Mouse (Mus musculus) kidney, adult 2 months (tissue): ENCODE measurements around the gene Gm13697. TPM values are rescaled to one million over a fixed set of nuclear protein-coding genes. Genes with fewer than 3 reads are reported as not detected.
A peak's percentile ranks its signal among the peaks of the same experiment; 100 is the strongest.

Experiments used
- DNase-seq: peaks from one replicate; pipeline ENCODE4 v3.0.0; 2021
- H3K27ac ChIP-seq: fragments of 200-500 bp; 2 replicates; pipeline ENCODE4 v1.5.1; 2012; ENCODE audit warnings: low read depth, low read length, control low read depth, inconsistent platforms; ENCODE audit not compliant: insufficient read depth
- H3K27me3 ChIP-seq: fragments of 200-500 bp; replicated peaks from 2 replicates; pipeline ENCODE4 v1.6.1; 2012; ENCODE audit warnings: mild to moderate bottlenecking, moderate library complexity, low read length, inconsistent platforms; ENCODE audit not compliant: control insufficient read depth, insufficient read depth
- H3K36me3 ChIP-seq: fragments of 200-500 bp; 2 replicates; pipeline ENCODE4 v1.6.1; 2012; ENCODE audit warnings: mild to moderate bottlenecking, moderate library complexity, low read length, inconsistent platforms; ENCODE audit not compliant: control insufficient read depth, insufficient read depth
- H3K4me1 ChIP-seq: fragments of 200-500 bp; 2 replicates; pipeline ENCODE4 v1.6.1; 2011; ENCODE audit warnings: low read length; ENCODE audit not compliant: control insufficient read depth, insufficient read depth
- H3K4me3 ChIP-seq: fragments of 200-500 bp; 2 replicates; pipeline ENCODE4 v1.5.1; 2011; ENCODE audit warnings: mild to moderate bottlenecking, low read depth, low read length, control low read depth; ENCODE audit not compliant: insufficient read depth
- CTCF ChIP-seq: fragments of 200-500 bp; conservative IDR thresholded peaks from 2 replicates; pipeline ENCODE4 v1.5.1; 2011; ENCODE audit warnings: low read depth, mild to moderate bottlenecking, control low read depth, low read length, moderate library complexity, mixed read lengths; ENCODE audit not compliant: insufficient read depth, insufficient read length
- POLR2A ChIP-seq: fragments of 200-500 bp; IDR thresholded peaks from one replicate; pipeline ENCODE4 v1.6.1; 2011; ENCODE audit warnings: low read depth, low read length, control low read depth
- WGBS: fragments of 180-500 bp; shearing (Covaris S2); methylation state at CpG from one replicate; pipeline ENCODE4 v1.1.7; 2018; 5-methylcytosine and 5-hydroxymethylcytosine counted together
- polyA plus RNA-seq: library from polyadenylated mRNA; depleted of rRNA; stranded (reverse); fragments of >200 nt; gene quantifications from 2 replicates; pipeline ENCODE4 v1.2.3, GENCODE M21; 2012; rRNA removed

Gm13697 gene
- polyA plus RNA-seq, 1 experiment: not detected

DNA sequence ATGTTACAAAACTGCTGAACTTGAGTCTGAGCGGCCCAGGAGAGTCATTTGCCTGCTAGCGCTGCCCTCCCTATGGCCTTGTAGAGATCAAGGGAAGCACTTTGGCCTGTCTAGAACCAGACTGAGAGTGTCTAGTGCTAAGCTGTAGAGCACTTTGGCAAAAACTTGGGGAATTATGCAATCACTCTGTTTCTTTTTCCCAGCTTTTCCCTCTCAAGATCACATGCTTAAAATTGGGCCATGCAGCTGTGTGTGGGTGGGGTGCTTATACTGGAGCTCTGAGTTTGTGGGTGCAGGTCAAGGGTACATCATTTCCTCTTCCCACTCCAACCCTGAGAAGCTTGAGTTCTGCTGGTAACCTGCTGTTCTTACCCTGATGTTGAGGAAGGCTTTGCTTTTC lies 38.4 kb downstream of the Gm13697 start:
- peak; percentile 30 for DNase-seq
- Histone ChIP-seq H3K27ac (no peak overlapping the region), H3K4me1 (no peaks in the 10 kb centered on the region), H3K27me3 (no peaks in the 10 kb centered on the region), H3K36me3 (no peaks in the 10 kb centered on the region), H3K4me3 (no peak overlapping the region)
- WGBS: 69% methylated on average over 2 of the region's 2 CpGs
- TF ChIP-seq CTCF: no peak

DNA sequence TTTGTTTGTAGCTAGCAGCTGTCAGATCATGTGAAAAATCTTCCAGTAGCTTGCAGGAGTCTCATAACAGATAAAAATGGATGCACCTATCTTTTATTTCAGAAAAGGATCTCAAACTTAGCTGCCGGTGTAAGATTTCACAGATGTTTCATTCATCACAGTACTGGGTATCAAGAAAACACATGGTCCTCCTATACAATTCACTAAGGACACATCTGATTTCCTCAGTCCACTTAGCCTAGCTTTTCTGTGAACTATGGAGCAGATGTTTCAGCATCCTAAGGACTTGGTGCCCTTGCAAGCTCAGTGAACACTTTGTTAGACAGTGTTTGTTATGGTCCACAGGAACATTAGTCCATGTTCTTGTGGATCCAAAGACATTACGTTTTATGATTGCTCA lies 38.8 kb downstream of the Gm13697 start:
- 82% methylated on average over 2 of the region's 2 CpGs for WGBS
- no peak for TF ChIP-seq CTCF
- no peak for TF ChIP-seq POLR2A
- Histone ChIP-seq H3K4me1 (no peaks in the 10 kb centered on the region), H3K36me3 (no peaks in the 10 kb centered on the region), H3K27me3 (no peaks in the 10 kb centered on the region), H3K4me3 (no peak overlapping the region), H3K27ac (no peak overlapping the region)
- DNase-seq: no peak

DNA sequence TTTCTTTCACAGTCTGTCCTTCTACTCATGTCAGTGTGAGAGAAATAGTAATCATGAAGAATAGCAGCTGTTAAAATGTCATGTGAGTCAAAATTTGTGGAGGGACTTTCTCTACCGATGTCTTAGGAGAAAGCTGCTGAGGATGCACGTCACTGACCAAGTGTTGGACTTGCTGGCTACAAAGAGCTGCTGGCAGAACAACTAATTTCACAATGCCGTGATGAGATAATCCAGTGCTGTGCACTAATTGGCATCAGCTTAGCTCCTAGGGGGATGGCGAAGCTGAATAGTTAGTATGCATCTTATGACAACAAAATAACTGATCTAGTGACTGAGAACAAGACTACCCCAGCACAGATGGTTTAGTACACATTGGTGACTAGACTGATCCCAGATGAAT lies 40.7 kb downstream of the Gm13697 start:
- H3K27ac ChIP-seq: no peak overlapping the region
- no peak for TF ChIP-seq POLR2A
- no peak for TF ChIP-seq CTCF
- DNase-seq: no peak
- H3K4me3 ChIP-seq: no peak overlapping the region
- H3K36me3 ChIP-seq: no peaks in the 10 kb centered on the region
- WGBS: 54% methylated on average over 4 of the region's 4 CpGs
- no peaks in the 10 kb centered on the region for H3K4me1 ChIP-seq
- H3K27me3 ChIP-seq: no peaks in the 10 kb centered on the region

DNA sequence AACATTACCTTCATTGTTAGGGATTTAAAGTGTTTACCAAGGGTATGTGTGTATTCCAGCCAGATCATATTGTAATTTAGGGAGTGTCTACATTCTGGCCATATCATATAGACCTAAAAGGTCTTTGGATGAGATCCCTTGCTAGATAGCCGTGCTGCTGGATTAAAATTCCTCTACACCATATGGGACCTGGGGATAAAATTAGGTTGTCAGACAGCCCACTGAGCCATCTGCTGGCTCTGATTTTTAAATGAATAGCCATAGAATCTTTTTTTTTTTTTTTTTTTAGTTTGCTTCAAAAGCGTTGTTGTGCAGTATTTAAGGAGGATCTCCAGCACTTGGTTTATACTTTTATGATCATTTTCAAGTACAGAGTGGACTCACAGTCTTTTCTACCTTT lies 48.0 kb downstream of the Gm13697 start:
- DNase-seq: no peak
- TF ChIP-seq POLR2A: no peak
- no peaks in the 10 kb centered on the region for H3K27me3 ChIP-seq
- H3K36me3 ChIP-seq: no peaks in the 10 kb centered on the region
- H3K27ac ChIP-seq: no peak overlapping the region
- H3K4me3 ChIP-seq: no peak overlapping the region
- H3K4me1 ChIP-seq: no peaks in the 10 kb centered on the region
- 91% methylated on average over 2 of the region's 2 CpGs for WGBS

DNA sequence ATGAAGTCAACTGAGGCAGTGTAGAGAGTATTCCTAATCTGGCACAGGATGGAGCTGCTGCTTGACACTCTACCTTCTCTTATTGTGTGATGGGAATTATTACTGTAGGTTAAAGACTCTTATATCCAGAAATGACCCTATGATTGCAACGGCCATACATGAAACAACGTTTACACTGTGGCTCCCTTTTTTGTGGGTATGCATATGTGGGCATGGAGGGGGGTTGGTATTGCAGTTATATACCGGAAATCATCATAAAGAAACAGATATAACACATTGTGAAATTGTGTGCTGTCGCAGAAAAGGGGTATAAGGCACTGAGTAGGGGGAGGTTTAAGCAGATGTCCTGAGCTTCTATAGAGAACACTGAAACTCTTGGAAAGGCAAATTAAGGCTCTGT lies 51.5 kb downstream of the Gm13697 start:
- H3K27ac ChIP-seq: no peak overlapping the region
- no peaks in the 10 kb centered on the region for H3K36me3 ChIP-seq
- no peak overlapping the region for H3K4me3 ChIP-seq
- no peaks in the 10 kb centered on the region for H3K4me1 ChIP-seq
- DNase-seq: no peak
- TF ChIP-seq POLR2A (no peak), CTCF (no peak)
- no peaks in the 10 kb centered on the region for H3K27me3 ChIP-seq
- 83% methylated on average over 4 of the region's 4 CpGs for WGBS

Other genes with a start within 250 kb of the Gm13697 start
- gene Fam171b, start 172.1 kb upstream of the Gm13697 start, polyA plus RNA-seq: 0.11 and 0.17 TPM in 2 replicates
- not detected in 2 replicates for gene Zswim2, start 43.5 kb upstream of the Gm13697 start, polyA plus RNA-seq
- gene Gm13698, start 29.1 kb upstream of the Gm13697 start, polyA plus RNA-seq: not detected in 2 replicates
- gene Gm13693, start 23.2 kb upstream of the Gm13697 start, polyA plus RNA-seq: not detected in 2 replicates
- not detected in 2 replicates for gene Gm13695, start 17.4 kb upstream of the Gm13697 start, polyA plus RNA-seq
- gene Gm13696, start 11.6 kb upstream of the Gm13697 start, polyA plus RNA-seq: not detected in 2 replicates
- gene Gm13694, start 5.8 kb upstream of the Gm13697 start, polyA plus RNA-seq: not detected in 2 replicates
- not detected in 2 replicates for gene Gm13691, start 5.8 kb downstream of the Gm13697 start, polyA plus RNA-seq